Mouse (Mus musculus): ENCODE measurements around the gene Serpina3j. TPM values are rescaled to one million over a fixed set of nuclear protein-coding genes. Genes with fewer than 3 reads are reported as not detected.

The Serpina3j gene
- total RNA-seq, 2 experiments from 2014 or later, result not detected

Other genes with a start within 250 kb of the Serpina3j start
- not detected for gene Serpina5, start 213.4 kb upstream of the Serpina3j start, total RNA-seq (2021)
- gene Serpina3a, start 201.8 kb upstream of the Serpina3j start, total RNA-seq (2021), result not detected
- not detected for gene Serpina3b, start 186.6 kb upstream of the Serpina3j start, total RNA-seq (2021)
- 1 to 10 TPM; 1.5 to 1.8 TPM for gene Serpina3c, start 160.7 kb upstream of the Serpina3j start, total RNA-seq (2021)
- gene Serpina3f, start 100.0 kb upstream of the Serpina3j start, total RNA-seq (2021), result not detected
- under 1 TPM in 1 of 2 experiments, not detected in 1; 0.39 TPM for gene Serpina3g, start 78.3 kb upstream of the Serpina3j start, total RNA-seq (2021)
- gene Serpina3i, start 51.4 kb upstream of the Serpina3j start, total RNA-seq (2021), result not detected
- 1 to 10 TPM in 1 of 2 experiments, not detected in 1; 1.9 TPM for gene Serpina3k, start 23.9 kb downstream of the Serpina3j start, total RNA-seq (2021)
- gene Serpina3m, start 23.9 kb downstream of the Serpina3j start, total RNA-seq (2021), result under 1 TPM; 0.14 to 0.55 TPM
- gene Serpina3n, start 92.2 kb downstream of the Serpina3j start, total RNA-seq (2021), result 10 to 100 TPM in 1 of 2 experiments, 1 to 10 TPM in 1; 6.6 to 10.6 TPM
- not detected for gene Gsc, start 158.8 kb downstream of the Serpina3j start, total RNA-seq (2021)